Mouse (Mus musculus): ENCODE results near the gene Sik2.

DNA sequence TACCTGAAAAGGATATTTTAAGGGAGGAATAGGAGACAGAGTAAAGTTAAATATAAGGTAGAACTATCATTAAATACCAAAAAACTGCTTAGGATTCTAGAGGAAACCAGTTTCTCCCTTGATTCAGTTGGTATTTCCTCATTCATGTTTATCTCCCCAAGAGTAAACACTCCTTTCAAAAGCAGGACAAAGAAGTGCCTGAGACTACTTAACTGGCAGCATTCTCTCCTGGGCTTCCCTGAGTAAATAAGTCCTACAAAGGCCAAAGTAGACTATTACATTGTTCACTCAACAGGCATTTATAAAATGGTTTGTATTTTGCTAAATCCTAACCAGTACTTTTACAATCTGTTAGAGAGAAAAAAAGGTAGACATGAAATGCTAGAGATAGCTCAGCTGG is 22.2 kb downstream of the Sik2 start:
- TF ChIP-seq GATA1 (IDR thresholded peaks at IDR 0.05; ENCODE audit: borderline replicate concordance, low read length) (no peak), FLI1 (IDR thresholded peaks at IDR 0.05; ENCODE audit: low read length) (no peak)
